Mouse (Mus musculus) leukemia stem cell, adult 10-12 weeks (primary cell): Measurements from ENCODE around the gene Ift57. TPM values are rescaled to one million over a fixed set of nuclear protein-coding genes. Genes with fewer than 3 reads are reported as not detected.

Experiments
- polyA plus RNA-seq: library from polyadenylated mRNA; stranded (reverse); fragments of >175 nt; gene quantifications from 2 replicates; pipeline ENCODE4 v1.2.3, GENCODE M21; 2012; ENCODE audit warnings: low replicate concordance

Ift57 gene
- 1.8 and 2.0 TPM in 2 replicates for polyA plus RNA-seq

DNA sequence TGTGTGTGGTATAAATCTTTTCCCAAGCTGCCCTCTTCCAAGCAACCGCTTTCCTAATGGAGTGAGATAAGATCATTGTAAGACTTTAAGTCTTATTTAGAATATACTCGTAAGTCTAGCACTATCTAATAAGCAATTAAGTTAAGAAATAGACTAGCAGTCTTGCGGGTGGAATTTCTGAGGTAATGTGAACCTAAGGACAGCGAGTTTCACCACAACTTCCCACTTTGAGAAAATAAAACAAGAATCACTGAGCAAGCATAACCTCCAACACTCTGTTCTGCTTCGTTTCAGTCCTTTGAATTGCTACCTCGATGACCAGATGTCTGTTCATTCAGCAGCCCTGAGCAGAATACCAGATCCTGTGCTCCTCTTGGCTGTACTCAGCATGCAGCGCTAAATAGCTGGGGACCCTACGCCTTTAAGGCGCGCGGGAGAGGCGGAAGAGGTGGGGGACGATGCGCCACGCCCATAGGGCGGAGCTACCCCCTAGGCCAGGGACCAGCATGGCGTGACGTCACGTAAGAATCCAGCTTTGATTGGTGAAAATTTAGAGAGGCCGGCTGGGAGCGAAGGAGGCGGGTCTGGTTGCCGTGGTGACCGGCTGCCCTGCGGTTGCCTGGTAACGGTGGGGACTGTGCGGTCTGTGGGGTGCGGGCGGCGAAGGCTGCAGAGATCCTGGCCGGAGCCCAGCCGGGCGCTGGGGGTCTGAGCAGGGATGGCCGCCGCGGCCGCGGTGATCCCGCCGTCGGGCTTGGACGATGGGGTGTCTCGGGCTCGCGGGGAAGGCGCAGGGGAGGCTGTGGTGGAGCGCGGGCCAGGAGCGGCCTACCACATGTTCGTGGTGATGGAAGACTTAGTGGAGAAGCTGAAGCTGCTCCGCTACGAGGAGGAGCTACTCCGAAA, at the start of gene Ift57:
TSS of gene Ift57 (plus strand) at position 614 of the 906 bp plus-strand sequence.

GRCm38 (mm10) chr16:49799597-49800561, 100.8 kb downstream of the Ift57 start, which contains the start of gene Cd47:
Cd47 (plus strand) TSS chr16:49800533.

Other genes with a start within 250 kb of the Ift57 start
- gene Cd47, start 101.3 kb downstream of the Ift57 start, polyA plus RNA-seq: 90.1 and 105 TPM in 2 replicates